Mouse (Mus musculus) heart, postnatal 10 days (tissue): ENCODE results near the gene Gm20388. TPM values are rescaled to one million over a fixed set of nuclear protein-coding genes. Genes with fewer than 3 reads are reported as not detected.
A peak's percentile ranks its signal among the peaks of the same experiment; 100 is the strongest.

Source experiments
- DNase-seq, 2 experiments: peaks; one replicate each; pipeline ENCODE4 v3.0.0; 2021
- intact Hi-C: fragments of 180-260 bp; cut with DNase I; formaldehyde crosslinking; loops from one replicate; pipeline ENCODE4 v1.15.1; 2025
- total RNA-seq, 2 experiments: library from RNA; stranded (reverse); gene quantifications; 2 replicates each; pipeline ENCODE4 v1.2.3; 2021

The Gm20388 gene
- total RNA-seq, 2 experiments from 2014 or later = 2.0 to 2.2 TPM

- intact Hi-C loops = no loop called here
- no peak for DNase-seq
Measured at GRCm38 (mm10) chr8:120268541-120268980, 357.9 kb downstream of the Gm20388 start.

DNA sequence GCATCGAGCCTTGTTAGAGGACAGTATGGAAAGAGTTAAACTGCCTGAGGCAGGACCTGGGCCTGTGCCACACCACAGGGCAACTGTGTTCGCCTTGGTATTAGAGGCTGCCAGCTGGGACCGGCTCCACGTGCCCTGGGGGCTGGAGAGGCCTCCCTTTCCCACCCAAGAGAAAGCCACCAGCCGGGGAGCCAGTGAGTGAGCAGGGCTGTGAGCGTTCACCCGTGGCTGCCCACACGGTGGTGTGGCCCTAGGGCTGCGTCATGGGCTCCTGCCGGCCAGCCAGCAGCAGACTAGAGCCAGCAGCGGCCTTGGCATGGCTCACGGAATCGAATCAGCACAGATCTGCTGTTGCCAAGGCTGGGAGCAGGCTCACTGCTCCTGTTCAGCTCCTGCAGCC, 359.8 kb downstream of the Gm20388 start:
- intact Hi-C loops = no loop called here
- DNase-seq = peak; percentile 72 to 77

- intact Hi-C loops = no loop called here
- no peak for DNase-seq
Measured at GRCm38 (mm10) chr8:120273430-120273829, 362.8 kb downstream of the Gm20388 start.

DNA sequence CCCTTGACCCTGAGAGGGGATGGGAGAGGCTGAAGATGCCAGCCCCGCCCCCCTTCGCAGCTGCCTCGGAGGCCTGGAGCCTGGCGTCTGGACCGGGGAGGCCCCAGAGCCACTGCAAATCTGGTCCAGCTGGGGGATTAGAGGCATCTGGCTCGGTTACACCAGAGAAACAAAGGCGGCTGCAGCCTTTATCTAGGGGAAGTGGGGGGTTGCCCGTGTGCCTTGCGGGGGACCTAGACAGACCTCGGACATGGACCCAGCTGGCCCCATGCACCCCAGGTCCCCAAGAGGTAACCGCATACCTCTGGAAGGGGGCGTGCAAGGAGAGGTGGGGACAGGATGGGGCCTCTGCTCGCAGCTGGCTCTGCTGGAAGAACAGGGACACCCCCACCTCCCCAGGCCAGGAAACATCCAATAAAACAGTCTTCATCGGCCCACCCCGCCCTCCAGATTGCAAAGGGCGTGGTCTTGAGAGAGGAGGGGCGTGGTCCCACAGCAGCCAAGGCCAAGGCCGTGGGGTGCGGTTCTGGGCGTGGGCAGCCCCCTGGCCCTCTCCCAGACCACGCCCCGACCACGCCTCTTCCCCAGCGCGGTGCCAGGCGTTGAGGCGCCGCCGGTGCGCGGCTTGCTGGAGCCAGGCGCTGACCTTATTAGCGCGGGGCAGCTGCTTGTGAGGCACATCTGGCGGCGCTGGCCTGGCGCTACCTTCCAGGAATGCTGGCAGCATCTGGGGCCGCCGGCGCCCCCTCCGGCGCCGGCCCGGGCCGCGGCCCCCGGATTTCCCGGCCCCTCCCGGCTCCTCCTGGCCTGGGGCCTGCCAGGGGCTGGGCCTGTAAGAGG, 365.6 kb downstream of the Gm20388 start:
- intact Hi-C loops = loop anchor here (2.0 kb wide), 1 partner anchor 97 kb away; no protein-coding TSS in a partner anchor
- peak; percentile 93 for DNase-seq

GRCm38 (mm10) chr8:120276891-120277426, 366.3 kb downstream of the Gm20388 start:
- intact Hi-C loops = loop anchor here (2.0 kb wide), 1 partner anchor 98 kb away; no protein-coding TSS in a partner anchor
- peak in 1 of 2 experiments; percentile 73 for DNase-seq

GRCm38 (mm10) chr8:120278009-120278408, 367.4 kb downstream of the Gm20388 start:
- intact Hi-C loops = no loop called here

DNA sequence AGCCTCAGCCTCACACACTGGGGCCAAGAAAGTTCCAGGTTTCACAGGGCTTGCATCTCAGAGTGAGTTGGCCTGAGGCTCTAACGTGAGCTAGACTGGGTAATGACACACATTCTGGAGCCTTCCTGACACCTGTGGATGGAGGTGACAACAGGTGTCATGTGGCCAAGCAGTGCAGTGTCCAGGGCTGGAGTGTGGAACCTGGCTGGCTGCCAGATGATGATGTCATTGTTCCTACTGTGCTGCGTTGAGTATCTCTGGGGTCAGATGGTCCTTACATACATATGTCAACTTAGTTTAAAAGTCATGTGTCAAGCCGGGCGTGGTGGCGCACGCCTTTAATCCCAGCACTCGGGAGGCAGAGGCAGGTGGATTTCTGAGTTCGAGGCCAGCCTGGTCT, 368.8 kb downstream of the Gm20388 start:
- intact Hi-C loops = no loop called here
- DNase-seq = no peak

More at GRCm38 (mm10) chr8:120278009-120278408, 367.4 kb downstream of the Gm20388 start:
- no peak for DNase-seq

GRCm38 (mm10) chr8:120281487-120281886, 370.8 kb downstream of the Gm20388 start:
- peak; percentile 86 to 90 for DNase-seq
- intact Hi-C loops = loop anchor here (5.0 kb wide), 1 partner anchor 81 kb away; no protein-coding TSS in a partner anchor

DNA sequence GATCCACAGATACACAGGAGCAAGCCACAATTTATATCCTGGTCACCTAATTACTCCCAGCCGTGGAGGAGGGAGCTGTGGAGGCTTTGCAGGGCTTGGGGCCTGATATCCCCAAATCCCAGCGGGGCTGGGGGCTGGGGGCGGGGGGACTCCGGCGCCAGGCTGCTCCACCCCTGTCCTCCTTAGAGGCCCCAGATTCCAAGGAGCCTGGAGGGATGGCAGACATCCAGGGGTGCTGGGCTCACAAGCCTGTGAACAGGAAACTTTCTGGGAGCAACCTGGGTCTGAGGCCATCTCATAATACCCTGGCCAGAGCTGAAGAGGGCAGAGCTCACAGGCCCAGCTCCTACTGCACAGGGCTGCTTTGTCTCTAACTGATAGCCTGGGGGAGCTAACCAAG, 371.8 kb downstream of the Gm20388 start:
- no peak for DNase-seq
- intact Hi-C loops = loop anchor here (5.0 kb wide), 1 partner anchor 80 kb away; no protein-coding TSS in a partner anchor

- intact Hi-C loops = loop anchor here (5.0 kb wide), 1 partner anchor 78 kb away; no protein-coding TSS in a partner anchor
- DNase-seq = no peak
Measured at GRCm38 (mm10) chr8:120284265-120284664, 373.6 kb downstream of the Gm20388 start.

DNA sequence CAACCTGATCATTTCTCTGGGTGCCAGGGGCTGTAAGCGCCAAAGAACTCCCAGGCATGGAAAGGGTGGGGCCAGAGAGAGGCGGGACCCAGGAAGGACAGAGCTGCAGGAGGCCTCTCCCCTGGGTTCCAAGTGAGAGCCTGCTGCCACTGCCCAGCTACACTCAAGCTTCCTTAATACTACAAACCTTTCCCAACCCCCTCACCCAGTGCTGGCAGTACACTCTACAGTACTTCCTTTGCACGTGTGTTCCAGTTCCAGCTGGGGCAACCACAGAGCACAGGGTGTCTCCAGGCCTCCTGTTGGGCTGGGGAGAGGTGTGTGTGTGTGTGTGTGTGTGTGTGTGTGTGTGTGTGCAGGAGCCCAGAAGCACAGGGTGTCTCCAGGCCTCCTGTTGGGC, 374.4 kb downstream of the Gm20388 start:
- DNase-seq = no peak
- intact Hi-C loops = loop anchor here (5.0 kb wide), 1 partner anchor 312 kb away; no protein-coding TSS in a partner anchor

DNA sequence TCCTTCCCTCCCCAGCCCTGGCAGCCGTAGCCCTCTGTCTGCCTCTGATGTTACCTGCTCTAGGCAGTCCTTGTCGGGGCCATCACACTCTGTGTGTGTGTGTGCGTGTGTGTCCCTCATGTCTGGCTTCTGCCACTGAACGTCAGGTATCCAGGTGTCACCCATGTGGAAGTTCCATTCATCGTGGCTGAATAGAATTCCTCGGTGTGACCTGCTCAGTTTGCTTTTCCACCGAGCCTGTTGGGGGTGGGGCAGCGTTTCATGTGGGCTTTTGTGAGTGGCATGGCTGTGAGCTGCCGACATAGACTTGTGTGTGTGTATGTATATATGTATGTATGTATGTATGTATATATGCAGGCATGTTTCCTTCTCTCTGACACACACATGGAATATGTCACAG, 375.2 kb downstream of the Gm20388 start:
- no peak for DNase-seq
- intact Hi-C loops = loop anchor here (5.0 kb wide), 1 partner anchor 311 kb away; no protein-coding TSS in a partner anchor

DNA sequence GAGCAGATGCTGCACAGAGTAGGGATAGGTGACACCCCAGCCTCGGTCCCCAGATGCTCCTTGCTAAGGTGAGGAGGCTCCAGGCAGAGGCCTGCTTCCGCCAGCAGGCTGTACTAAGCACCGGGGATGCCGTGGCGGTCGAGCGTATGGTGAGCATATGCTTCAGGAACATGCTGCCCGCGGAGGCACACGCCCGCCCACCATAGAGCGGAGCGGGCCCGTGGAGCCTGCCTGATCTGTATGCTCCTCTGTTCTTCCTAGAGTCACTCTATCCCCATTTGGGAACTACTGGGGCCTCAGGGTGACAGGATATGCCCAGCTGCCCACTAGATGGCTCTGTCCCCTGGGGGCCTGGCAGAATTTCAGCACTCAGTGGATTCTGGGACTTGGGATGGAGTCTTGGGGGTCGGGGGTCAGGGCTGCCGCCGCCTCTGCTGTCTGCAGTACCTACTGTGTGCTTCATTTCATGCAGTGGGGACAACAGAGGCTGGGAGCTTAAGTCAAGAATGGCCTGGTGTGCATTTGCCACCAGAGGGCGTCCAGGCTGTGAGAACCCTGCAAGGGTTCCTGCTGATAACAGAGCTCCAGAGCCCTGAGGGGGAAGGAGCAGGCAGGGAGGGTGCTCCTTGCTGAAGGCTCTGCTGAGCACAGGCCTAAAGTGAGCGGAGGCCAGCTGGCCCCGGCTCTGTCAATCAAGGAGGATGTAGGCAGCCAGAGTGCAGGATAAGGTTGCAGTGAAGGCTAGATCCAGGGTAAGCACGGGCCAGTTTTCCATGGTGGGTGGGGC, 377.7 kb downstream of the Gm20388 start:
- intact Hi-C loops = loop anchor here (2.0 to 5.0 kb wide), 2 partner anchors 30 to 309 kb away; no protein-coding TSS in a partner anchor
- peak; percentile 74 to 84 for DNase-seq

DNA sequence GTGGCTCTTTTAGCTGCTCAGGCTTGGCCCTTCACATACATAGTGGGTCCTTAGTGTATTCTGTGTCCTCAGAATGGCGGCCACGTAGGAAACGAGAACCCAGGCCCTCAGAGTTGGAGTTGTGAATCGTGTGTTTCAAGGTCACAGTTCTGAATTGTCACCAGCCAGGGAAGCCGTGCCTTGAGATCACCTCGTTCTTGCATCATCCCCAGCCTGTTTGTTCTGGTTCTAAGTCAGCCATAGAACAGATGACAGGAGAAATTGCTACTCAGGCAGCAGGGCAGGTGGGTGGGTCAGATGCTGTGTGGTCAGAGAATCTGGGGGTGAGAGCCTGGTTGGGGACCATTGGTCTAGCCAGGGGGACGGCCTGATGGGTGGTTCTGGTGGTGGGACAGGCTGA, 378.6 kb downstream of the Gm20388 start:
- no peak for DNase-seq
- intact Hi-C loops = loop anchor here (2.0 to 5.0 kb wide), 2 partner anchors 30 to 308 kb away; no protein-coding TSS in a partner anchor

- intact Hi-C loops = loop anchor here (2.0 to 5.0 kb wide), 2 partner anchors 29 to 308 kb away; no protein-coding TSS in a partner anchor
- DNase-seq = peak; percentile 94 to 95
Measured at GRCm38 (mm10) chr8:120289698-120290181, 379.1 kb downstream of the Gm20388 start.

DNA sequence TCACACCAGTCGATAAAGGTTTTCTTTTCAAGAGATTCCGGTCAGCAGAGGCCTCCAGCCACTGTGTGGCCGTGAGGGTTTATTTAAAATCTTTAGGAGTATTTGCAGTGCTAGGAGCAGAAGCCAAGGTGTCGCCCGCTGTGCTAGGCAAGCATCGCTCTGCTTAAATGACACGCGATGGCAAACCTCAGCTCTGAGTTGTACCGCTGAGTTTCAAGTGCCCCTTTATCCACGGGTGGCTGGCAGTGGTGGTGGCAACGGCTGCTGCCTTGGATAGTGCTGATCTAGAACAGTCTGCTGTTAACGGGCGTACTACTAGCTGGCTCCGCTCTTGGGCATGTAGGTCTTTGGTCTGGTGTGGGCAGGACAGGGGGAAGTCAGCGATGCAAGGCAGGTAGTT, 380.0 kb downstream of the Gm20388 start:
- no peak for DNase-seq
- intact Hi-C loops = no loop called here

DNA sequence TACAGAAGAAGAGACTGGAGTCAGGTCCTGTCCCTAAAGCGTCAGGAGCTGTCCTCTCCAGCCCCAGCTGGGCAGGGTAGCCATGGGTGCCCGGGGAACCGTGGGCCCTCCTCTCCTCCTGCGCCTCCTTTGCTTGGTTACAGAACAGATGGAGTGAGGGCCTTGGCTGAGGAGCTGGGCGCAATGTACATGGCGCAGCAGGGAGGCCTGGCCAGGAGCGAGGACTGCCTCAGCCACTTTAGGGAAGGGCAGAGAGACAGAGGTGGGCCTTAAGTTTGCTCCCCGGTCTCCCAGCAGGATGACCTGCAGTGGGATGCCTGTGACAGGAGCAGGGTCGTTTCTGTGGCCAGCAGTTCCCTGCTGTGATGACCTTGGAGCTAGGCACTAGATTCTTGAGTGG, 381.0 kb downstream of the Gm20388 start:
- no peak for DNase-seq
- intact Hi-C loops = no loop called here

GRCm38 (mm10) chr8:120292316-120293107, 381.9 kb downstream of the Gm20388 start:
- DNase-seq = peak in 1 of 2 experiments; percentile 69
- intact Hi-C loops = no loop called here
